In genomic region chr2:128364161-128364560, GRCm38 (mm10) we compare ENCODE assay signal across 8 mouse cellular contexts.
DNase-seq lines count a peak whose midpoint lies in the region; ATAC-seq and TF ChIP-seq lines count a peak whose summit lies in the region.

No protein-coding gene starts in this region.

- no peak for ATAC-seq in forebrain, embryonic 13.5 days

- H3K79me2 ChIP-seq in MEL (ENCODE audit: control insufficient read depth, insufficient read depth, low read length, poor library complexity), result no peaks in the 10 kb centered on the region

- peaks cover 0 to 19% of the 10 kb centered on the region in 2 experiments; a peak in 2 of 4 replicates for H3K36me3 ChIP-seq in MEL (ENCODE audit: control insufficient read depth in 1 of 2, insufficient read depth in 2 of 2, low read length in 2 of 2)
- no peaks in the 10 kb centered on the region for H3K36me3 ChIP-seq in forebrain, embryonic 13.5 days (ENCODE audit: poor library complexity, severe bottlenecking)

- H3K4me1 ChIP-seq in MEL (ENCODE audit: control insufficient read depth in 1 of 2, insufficient read depth in 2 of 2, low read length in 2 of 2), result peaks cover 5 to 26% of the 10 kb centered on the region in 2 experiments
- H3K4me1 ChIP-seq in forebrain, embryonic 13.5 days, result no peaks in the 10 kb centered on the region

- H3K27ac ChIP-seq in MEL (ENCODE audit: control insufficient read depth, low read depth, low read length), result peak overlapping the region; percentile 13; the same call in 1 of the 2 replicates
- no peak overlapping the region for H3K27ac ChIP-seq in forebrain, embryonic 13.5 days

- no peak; the same call in 1 of the 2 replicates for TF ChIP-seq RAD21 in MEL (IDR thresholded peaks at IDR 0.05; ENCODE audit: low read depth, low read length)

- no peak for TF ChIP-seq CTCF in MEL (IDR thresholded peaks at IDR 0.05 in 2 of 3, conservative IDR thresholded peaks at IDR 0.05 in 1 of 3; ENCODE audit: control insufficient read depth in 1 of 3, insufficient read depth in 1 of 3, low read depth in 2 of 3, low read length in 3 of 3, poor library complexity in 1 of 3, severe bottlenecking in 1 of 3)

- 80% methylated on average over 14 of the region's 14 CpGs for WGBS in forebrain, embryonic 13.5 days

- no peak for TF ChIP-seq POLR2A in MEL (IDR thresholded peaks at IDR 0.05; ENCODE audit: control insufficient read depth in 1 of 2, insufficient read depth in 1 of 2, low read depth in 1 of 2, low read length in 2 of 2, poor library complexity in 1 of 2)

- H3K9ac ChIP-seq in MEL (ENCODE audit: control insufficient read depth, low read depth, low read length, poor library complexity, severe bottlenecking), result peak overlapping the region; percentile 13; the same call in 1 of the 2 replicates
- no peak overlapping the region for H3K9ac ChIP-seq in forebrain, embryonic 13.5 days

- peak; percentile 58 to 75; a peak in 3 of 4 replicates for TF ChIP-seq EP300 in MEL (IDR thresholded peaks at IDR 0.05; ENCODE audit: low read depth in 1 of 2, low read length in 2 of 2)

- DNase-seq in MEL (ENCODE audit: low read depth, low spot score), result peak; percentile 87
- peak; percentile 41 for DNase-seq in embryo, embryonic 11.5 days (ENCODE audit: low read depth, low spot score)
- DNase-seq in heart, postnatal 36 days, result peak; percentile 49 to 64
- DNase-seq in liver, result peak; percentile 55
- DNase-seq in neural tube, embryonic 10.5 days (ENCODE audit: extremely low spot score, low spot score), result peak; percentile 48
- no peak for DNase-seq in left cerebral cortex, adult 8-10 months (ENCODE audit: low spot score in 2 of 2)
- no peak for DNase-seq in cerebellum, postnatal 4 days (ENCODE audit: low spot score in 2 of 2)

- H3K4me2 ChIP-seq in forebrain, embryonic 13.5 days, result no peak overlapping the region

- H3K4me3 ChIP-seq in MEL (ENCODE audit: control insufficient read depth in 1 of 2, insufficient read depth in 1 of 2, low read depth in 2 of 2, low read length in 2 of 2), result peak overlapping the region; percentile 25 to 59
- no peak overlapping the region for H3K4me3 ChIP-seq in forebrain, embryonic 13.5 days

- intact Hi-C loops in heart, postnatal 36 days (cut with DNase I), result no loop called here

- H3K27me3 ChIP-seq in MEL (ENCODE audit: control insufficient read depth in 1 of 2, insufficient read depth in 2 of 2, low read length in 2 of 2), result no peaks in the 10 kb centered on the region
- H3K27me3 ChIP-seq in forebrain, embryonic 13.5 days, result no peaks in the 10 kb centered on the region

- no peaks in the 10 kb centered on the region for H3K9me3 ChIP-seq in MEL (replicated peaks; ENCODE audit: insufficient read depth, low read length)
- no peaks in the 10 kb centered on the region for H3K9me3 ChIP-seq in forebrain, embryonic 13.5 days (replicated peaks)

TF ChIP-seq in MEL, 35 proteins besides CTCF, POLR2A, EP300 and RAD21:
- TF ChIP-seq MXI1 (IDR thresholded peaks at IDR 0.05; ENCODE audit: low read depth, low read length) (peak; percentile 88), MYC (IDR thresholded peaks at IDR 0.05; ENCODE audit: low read depth, low read length) (peak; percentile 71; the same call in 1 of the 2 replicates), JUND (IDR thresholded peaks at IDR 0.05; ENCODE audit: low read depth, low read length) (no peak), HCFC1 (IDR thresholded peaks at IDR 0.05; ENCODE audit: low read depth, low read length) (0 out of 2 replicates have a peak, but pooled peaks have one; percentile 33), NRF1 (IDR thresholded peaks at IDR 0.05; ENCODE audit: insufficient read depth, low read depth, low read length, poor library complexity, severe bottlenecking) (peak; percentile 62; the same call in 1 of the 2 replicates), KAT2A (conservative IDR thresholded peaks at IDR 0.05; ENCODE audit: low read depth, low read length) (0 out of 2 replicates have a peak, but pooled peaks have one; percentile 30), MAFK (IDR thresholded peaks at IDR 0.05; ENCODE audit: borderline replicate concordance, low read depth, low read length) (peak; percentile 23; the same call in 1 of the 2 replicates), USF1 (IDR thresholded peaks at IDR 0.05; ENCODE audit: low read depth, low read length) (peak; percentile 90), RCOR1 (IDR thresholded peaks at IDR 0.05; ENCODE audit: low read depth, low read length) (peak; percentile 80), MEF2A (IDR thresholded peaks at IDR 0.05; ENCODE audit: extremely low read depth, insufficient replicate concordance, low read depth, low read length, poor library complexity, severe bottlenecking) (no peak), ZKSCAN1 (IDR thresholded peaks at IDR 0.05; ENCODE audit: low read depth, low read length) (no peak; the same call in 1 of the 2 replicates), MAX (IDR thresholded peaks at IDR 0.05; ENCODE audit: low read length) (peak; percentile 69), E2F4 (IDR thresholded peaks at IDR 0.05; ENCODE audit: borderline replicate concordance, low read depth, low read length) (no peak), CHD2 (IDR thresholded peaks at IDR 0.05; ENCODE audit: low read length) (peak; percentile 23; the same call in 1 of the 2 replicates), MAZ (IDR thresholded peaks at IDR 0.05; ENCODE audit: low read depth, low read length) (peak; percentile 79; the same call in 1 of the 2 replicates), GATA1 (IDR thresholded peaks at IDR 0.05; ENCODE audit: low read depth, low read length) (peak; percentile 84), TAL1 (IDR thresholded peaks at IDR 0.05; ENCODE audit: low read length) (no peak), USF2 (IDR thresholded peaks at IDR 0.05; ENCODE audit: borderline replicate concordance in 1 of 2, insufficient read depth in 1 of 2, low read depth in 1 of 2, low read length in 2 of 2) (peak in 1 of 2 experiments; percentile 59; a peak in 1 of 4 replicates), SIN3A (IDR thresholded peaks at IDR 0.05; ENCODE audit: low read length) (peak; percentile 99), ELF1 (IDR thresholded peaks at IDR 0.05; ENCODE audit: low read depth, low read length) (peak; percentile 75), TCF12 (IDR thresholded peaks at IDR 0.05; ENCODE audit: low read depth, low read length) (0 out of 2 replicates have a peak, but pooled peaks have one; percentile 28), ZNF384 (IDR thresholded peaks at IDR 0.05; ENCODE audit: low read depth, low read length) (peak; percentile 55; the same call in 1 of the 2 replicates), ETS1 (IDR thresholded peaks at IDR 0.05; ENCODE audit: low read depth, low read length) (peak; percentile 95), ZC3H11A (IDR thresholded peaks at IDR 0.05; ENCODE audit: low read depth, low read length) (no peak), BHLHE40 (IDR thresholded peaks at IDR 0.05; ENCODE audit: borderline replicate concordance, low read depth, low read length) (peak; percentile 64; the same call in 1 of the 2 replicates), SMC3 (IDR thresholded peaks at IDR 0.05; ENCODE audit: low read depth, low read length) (peak; percentile 21; the same call in 1 of the 2 replicates)

Comparison
In these comparisons a context has a peak if more than half of its experiments do, and no peak if none do; other contexts are left out.
1. DNase-seq: peak in MEL (single experiment), embryo, embryonic 11.5 days (single experiment), heart, postnatal 36 days (2 of 2), liver (single experiment) and neural tube, embryonic 10.5 days (single experiment); none in left cerebral cortex, adult 8-10 months (0 of 2) and cerebellum, postnatal 4 days (0 of 2).